Comparison of ENCODE assay signal across 13 mouse cellular contexts in genomic region chr4:152179946-152180660, GRCm38 (mm10). TPM values are rescaled to one million over a fixed set of nuclear protein-coding genes. Genes with fewer than 3 reads are reported as not detected.
DNase-seq lines count a peak whose midpoint lies in the region; ATAC-seq and TF ChIP-seq lines count a peak whose summit lies in the region.
"Had no signal": no experiment of that assay in that cellular context is flagged by ENCODE, and none has a peak within 500 bp of the region (broad histone marks: within the 10 kb centered on the region; RNA-seq: fewer than 3 reads in every experiment).

No protein-coding gene starts in this region.

- DNase-seq in layer of hippocampus, adult 2 months (ENCODE audit: low spot score in 2 of 2): no peak
- DNase-seq in layer of hippocampus, postnatal 36 days: no peak
- DNase-seq in cerebellum, adult 2 months: peak; percentile 81 to 92
- DNase-seq in adrenal gland, adult (ENCODE audit: inconsistent age in 2 of 2, low spot score in 1 of 2): no peak
- DNase-seq in layer of hippocampus, adult 9-11 months: no peak
- no peak for DNase-seq in left cerebral cortex, postnatal 10 days (ENCODE audit: extremely low spot score in 1 of 2, low spot score in 2 of 2)
- DNase-seq: lung, postnatal 36 days; thymus, adult 18-20 months had no signal

- H3K79me2 ChIP-seq in myocyte (ENCODE audit: control insufficient read depth, insufficient read depth): peaks cover 55% of the 10 kb centered on the region

- peak overlapping the region; percentile 18; the same call in 1 of the 2 replicates for H3K27ac ChIP-seq in layer of hippocampus, adult 2 months
- peak overlapping the region; percentile 84 for H3K27ac ChIP-seq in cerebellum, adult 2 months (ENCODE audit: insufficient read depth, low read length)
- H3K27ac ChIP-seq in forebrain, embryonic 16.5 days (ENCODE audit: low read length): no peak overlapping the region

- no peak overlapping the region for H3K9ac ChIP-seq in forebrain, embryonic 16.5 days (replicated peaks; ENCODE audit: low read depth, low read length)

- peak; percentile 30 for TF ChIP-seq CTCF in layer of hippocampus, adult 2 months (conservative IDR thresholded peaks at IDR 0.05)
- no peak for TF ChIP-seq CTCF in cerebellum, adult 2 months (IDR thresholded peaks at IDR 0.05; ENCODE audit: borderline replicate concordance, insufficient read depth, low read depth, low read length)

- no peaks in the 10 kb centered on the region for H3K27me3 ChIP-seq in cerebellum, adult 2 months (ENCODE audit: control insufficient read depth, insufficient read depth, low read length)
- H3K27me3 ChIP-seq in forebrain, embryonic 16.5 days (replicated peaks; ENCODE audit: control insufficient read depth, insufficient read depth, low read length): peaks cover 3% of the 10 kb centered on the region; the same call in 1 of the 2 replicates
- no peaks in the 10 kb centered on the region for H3K27me3 ChIP-seq in myocyte (ENCODE audit: control insufficient read depth, insufficient read depth, insufficient read length)

- H3ac ChIP-seq in myocyte (ENCODE audit: control insufficient read depth, insufficient read length): no peak overlapping the region

- peaks cover 23% of the 10 kb centered on the region for H3K4me1 ChIP-seq in cerebellum, adult 2 months (ENCODE audit: control insufficient read depth, insufficient read depth, low read length)
- peaks cover 28% of the 10 kb centered on the region for H3K4me1 ChIP-seq in forebrain, embryonic 16.5 days (replicated peaks; ENCODE audit: control insufficient read depth, insufficient read depth, low read length)

- H3K36me3 ChIP-seq in forebrain, embryonic 16.5 days (ENCODE audit: control insufficient read depth, insufficient read depth): no peaks in the 10 kb centered on the region
- H3K36me3 ChIP-seq in myocyte (ENCODE audit: control insufficient read depth, insufficient read depth): peaks cover 6% of the 10 kb centered on the region

- peak overlapping the region; percentile 92; the same call in 1 of the 2 replicates for H3K4me2 ChIP-seq in forebrain, embryonic 16.5 days (ENCODE audit: low read length)
- peak overlapping the region; percentile 77 for H3K4me2 ChIP-seq in myocyte (ENCODE audit: low read depth)

- no peaks in the 10 kb centered on the region for H3K9me3 ChIP-seq in forebrain, embryonic 16.5 days (ENCODE audit: control insufficient read depth, low read length)

- WGBS in cerebellum, adult 2 months: 8% methylated on average over 16 of the region's 16 CpGs
- 89% methylated on average over 16 of the region's 16 CpGs for WGBS in forebrain, embryonic 16.5 days

- peak; percentile 35; the same call in 1 of the 2 replicates for TF ChIP-seq POLR2A in cerebellum, adult 2 months (IDR thresholded peaks at IDR 0.05; ENCODE audit: borderline replicate concordance, insufficient read depth, low read length)
- TF ChIP-seq POLR2A in myocyte (IDR thresholded peaks at IDR 0.05; ENCODE audit: insufficient read length, low read depth): no peak

- intact Hi-C loops in left cerebral cortex, postnatal 10 days (cut with DNase I): loop anchor here (2.0 to 5.0 kb wide), 2 partner anchors 33 to 252 kb away; no protein-coding TSS in a partner anchor

- peak overlapping the region; percentile 84 for H3K4me3 ChIP-seq in layer of hippocampus, adult 2 months
- H3K4me3 ChIP-seq in cerebellum, adult 2 months (replicated peaks; ENCODE audit: insufficient read depth, low read depth, low read length): peak overlapping the region; percentile 72
- no peak overlapping the region for H3K4me3 ChIP-seq in forebrain, embryonic 16.5 days (replicated peaks; ENCODE audit: low read length)
- H3K4me3 ChIP-seq in myocyte: peak overlapping the region; percentile 57

- ATAC-seq in forebrain, embryonic 16.5 days: no peak
- ATAC-seq: intestine, postnatal 0 days had no signal

TF ChIP-seq in myocyte, 11 proteins besides CTCF, POLR2A, EP300 and RAD21:
- TF ChIP-seq REST (IDR thresholded peaks at IDR 0.05; ENCODE audit: insufficient read depth, insufficient read length): no peak
- TF ChIP-seq TCF3 (IDR thresholded peaks at IDR 0.05; ENCODE audit: insufficient read length, low read depth): no peak
- TF ChIP-seq TCF12 (IDR thresholded peaks at IDR 0.05; ENCODE audit: insufficient read depth, poor library complexity, severe bottlenecking): no peak
- TF ChIP-seq CEBPB (IDR thresholded peaks at IDR 0.05; ENCODE audit: insufficient read depth, poor library complexity, severe bottlenecking): no peak
- no peak for TF ChIP-seq SRF (IDR thresholded peaks at IDR 0.05; ENCODE audit: control insufficient read depth, insufficient read length, low read depth)
- TF ChIP-seq MYOG (IDR thresholded peaks at IDR 0.05; ENCODE audit: control insufficient read depth in 1 of 3, insufficient read depth in 1 of 3, insufficient read length in 2 of 3, low read depth in 2 of 3): no peak
- TF ChIP-seq MAX (IDR thresholded peaks at IDR 0.05; ENCODE audit: low read depth): no peak
- no peak for TF ChIP-seq POLR2AphosphoS2 (IDR thresholded peaks at IDR 0.05; ENCODE audit: insufficient read length, low read depth)
- no peak for TF ChIP-seq MYOD1 (IDR thresholded peaks at IDR 0.05; ENCODE audit: control insufficient read depth in 1 of 3, insufficient read length in 2 of 3, low read depth in 2 of 3)
- TF ChIP-seq E2F4 (IDR thresholded peaks at IDR 0.05; ENCODE audit: insufficient read depth): no peak
- TF ChIP-seq USF1 (IDR thresholded peaks at IDR 0.05; ENCODE audit: low read depth): no peak

RNA-seq across cellular contexts. Expression of gene Acot7, which starts 2.2 kb away (rescaled TPM):
- 100 to 1,000 TPM; 306 to 335 TPM for total RNA-seq in layer of hippocampus, adult 2 months (2021)
- total RNA-seq in layer of hippocampus, postnatal 36 days (2021): 100 to 1,000 TPM; 331 to 345 TPM
- 508 and 523 TPM in 2 replicates for polyA plus RNA-seq in cerebellum, adult 2 months (2012; rRNA removed)
- 210 and 269 TPM in 2 replicates for polyA plus RNA-seq in forebrain, embryonic 16.5 days (2015; fragmentation: Nextera tagmentation; extraction: Ambion mirVana)
- 167 TPM for polyA plus RNA-seq in myocyte (2012; fragmentation: generic; extraction: Trizol)
- total RNA-seq in left cerebral cortex, postnatal 10 days (2021): 100 to 1,000 TPM; 415 to 420 TPM

RNA-seq across cellular contexts. Expression of gene Hes2, which starts 21.4 kb away (rescaled TPM):
- not detected for total RNA-seq in layer of hippocampus, adult 2 months (2021)
- not detected for total RNA-seq in layer of hippocampus, postnatal 36 days (2021)
- polyA plus RNA-seq in cerebellum, adult 2 months (2012; rRNA removed): not detected in 2 replicates
- not detected in 2 replicates for polyA plus RNA-seq in forebrain, embryonic 16.5 days (2015; fragmentation: Nextera tagmentation; extraction: Ambion mirVana)
- polyA plus RNA-seq in myocyte (2012; fragmentation: generic; extraction: Trizol): not detected
- total RNA-seq in left cerebral cortex, postnatal 10 days (2021): not detected
- total RNA-seq: liver, adult 2 months had no signal
- polyA plus RNA-seq: heart, embryonic 14.5 days; liver, adult 2 months had no signal

RNA-seq across cellular contexts. Expression of gene Espn, which starts 27.9 kb away (rescaled TPM):
- total RNA-seq in layer of hippocampus, adult 2 months (2021): 1 to 10 TPM; 1.2 to 1.9 TPM
- total RNA-seq in layer of hippocampus, postnatal 36 days (2021): 1 to 10 TPM; 1.4 to 1.5 TPM
- polyA plus RNA-seq in cerebellum, adult 2 months (2012; rRNA removed): 7.1 and 8.3 TPM in 2 replicates
- 0.08 and 0.12 TPM in 2 replicates for polyA plus RNA-seq in forebrain, embryonic 16.5 days (2015; fragmentation: Nextera tagmentation; extraction: Ambion mirVana)
- 0.65 TPM for polyA plus RNA-seq in myocyte (2012; fragmentation: generic; extraction: Trizol)
- under 1 TPM; 0.32 to 0.41 TPM for total RNA-seq in left cerebral cortex, postnatal 10 days (2021)

Comparison
In these comparisons a context has a peak if more than half of its experiments do, and no peak if none do; other contexts are left out.
1. DNase-seq: peak in cerebellum, adult 2 months (2 of 2); none in layer of hippocampus, adult 2 months (0 of 2), layer of hippocampus, postnatal 36 days (0 of 2), adrenal gland, adult (0 of 2), layer of hippocampus, adult 9-11 months (single experiment) and left cerebral cortex, postnatal 10 days (0 of 2).